Mouse (Mus musculus): ENCODE measurements around the gene Gm19426. TPM values are rescaled to one million over a fixed set of nuclear protein-coding genes. Genes with fewer than 3 reads are reported as not detected.

Gene Gm19426
- total RNA-seq (2015; ENCODE audit: low replicate concordance) (not detected in 2 replicates), total RNA-seq (2017; ENCODE audit: low replicate concordance) (not detected in 2 replicates)

DNA sequence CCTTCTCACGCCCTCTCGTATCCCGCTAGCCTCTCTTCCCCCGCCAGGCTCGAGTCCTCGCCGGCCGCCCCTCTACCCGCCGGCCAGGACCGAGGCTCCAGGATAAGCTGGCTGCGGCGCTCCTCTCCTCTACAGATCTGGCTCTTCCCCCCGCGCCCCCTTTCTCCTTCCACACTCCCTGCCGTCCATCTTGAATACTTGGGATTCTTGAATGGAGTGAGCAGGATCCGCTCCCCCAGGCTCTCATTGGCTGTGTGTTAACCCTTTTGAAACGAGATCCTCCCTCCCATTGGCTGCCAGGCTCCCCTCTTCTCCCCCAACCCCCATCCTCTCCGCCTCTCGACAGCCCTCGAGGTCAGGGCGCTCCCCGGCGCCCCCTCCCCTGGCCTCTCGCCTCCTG lies at the start of gene Gm19426:
Gene Gm19426, minus strand, starts transcription at position 95 of the 400 bp plus-strand sequence.
- ATAC-seq (replicated peaks; ENCODE audit: low FRiP score, poor library complexity, severe bottlenecking) = no peak

DNA sequence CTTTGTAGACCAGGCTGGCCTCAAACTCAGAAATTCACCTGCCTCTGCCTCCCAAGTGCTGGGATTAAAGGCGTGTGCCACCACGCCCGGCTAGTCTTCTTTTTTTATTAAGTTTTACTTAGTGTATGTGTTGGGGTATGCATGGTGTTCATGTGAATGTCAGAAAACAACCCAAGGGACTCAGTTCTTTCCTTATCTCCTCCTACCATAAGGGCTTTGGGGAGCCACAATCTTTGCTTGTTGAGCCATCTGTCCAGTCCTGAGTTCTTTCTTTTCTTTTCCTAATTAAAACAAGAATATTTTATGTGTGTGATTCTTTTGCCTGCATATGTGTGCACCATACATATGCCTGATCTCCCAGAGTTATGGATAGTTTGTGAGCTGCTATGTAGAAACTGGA lies 49.7 kb upstream of the Gm19426 start:
- ATAC-seq (replicated peaks; ENCODE audit: low FRiP score, poor library complexity, severe bottlenecking) = peak; percentile 89

DNA sequence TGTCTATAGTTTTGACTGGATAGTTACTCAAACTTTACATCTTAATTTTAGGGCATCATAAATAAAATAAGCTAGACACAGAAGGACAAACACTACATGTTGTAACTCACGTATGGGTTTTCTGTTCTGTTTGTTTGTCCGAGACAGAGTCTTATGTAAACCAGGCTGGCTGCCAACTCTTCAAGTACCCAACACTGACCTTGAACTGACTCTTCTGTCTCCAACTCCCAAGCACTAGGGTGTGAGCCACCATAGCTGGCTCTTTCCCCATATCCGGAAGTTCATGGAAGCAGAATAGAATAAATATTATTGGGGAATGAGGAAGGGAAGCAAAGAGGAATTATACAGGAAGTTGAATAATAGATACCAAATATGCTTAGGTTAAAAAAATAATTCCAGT lies 49.1 kb upstream of the Gm19426 start:
- ATAC-seq (replicated peaks; ENCODE audit: low FRiP score, poor library complexity, severe bottlenecking) = no peak

GRCm38 (mm10) chr2:84790418-84790817 lies 47.0 kb upstream of the Gm19426 start:
- ATAC-seq (replicated peaks; ENCODE audit: low FRiP score, poor library complexity, severe bottlenecking) = no peak

DNA sequence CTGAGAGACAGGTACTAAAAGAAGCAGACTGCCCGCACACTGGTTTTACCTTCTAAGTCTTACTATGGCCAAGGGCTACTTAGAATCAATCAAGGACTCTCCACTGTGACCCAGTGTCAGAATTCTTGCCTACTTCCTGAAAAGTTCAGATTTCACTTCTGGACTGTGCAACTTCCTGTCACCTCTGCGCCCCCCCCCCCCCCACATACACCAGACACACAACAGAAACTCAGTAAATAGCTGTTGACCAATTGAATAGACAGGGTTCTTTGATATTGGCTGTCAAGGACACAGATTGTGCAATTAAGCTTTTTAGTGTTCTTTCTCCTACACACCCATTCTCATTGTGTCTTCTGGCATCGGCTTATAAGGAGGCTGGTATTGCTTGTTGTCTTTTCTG lies 44.9 kb upstream of the Gm19426 start:
- no peak for ATAC-seq (replicated peaks; ENCODE audit: low FRiP score, poor library complexity, severe bottlenecking)

- 0 out of 2 replicates have a peak, but pooled peaks have one; percentile 30 for ATAC-seq (replicated peaks; ENCODE audit: low FRiP score, poor library complexity, severe bottlenecking)
Measured at GRCm38 (mm10) chr2:84783840-84784566, 40.5 kb upstream of the Gm19426 start.

DNA sequence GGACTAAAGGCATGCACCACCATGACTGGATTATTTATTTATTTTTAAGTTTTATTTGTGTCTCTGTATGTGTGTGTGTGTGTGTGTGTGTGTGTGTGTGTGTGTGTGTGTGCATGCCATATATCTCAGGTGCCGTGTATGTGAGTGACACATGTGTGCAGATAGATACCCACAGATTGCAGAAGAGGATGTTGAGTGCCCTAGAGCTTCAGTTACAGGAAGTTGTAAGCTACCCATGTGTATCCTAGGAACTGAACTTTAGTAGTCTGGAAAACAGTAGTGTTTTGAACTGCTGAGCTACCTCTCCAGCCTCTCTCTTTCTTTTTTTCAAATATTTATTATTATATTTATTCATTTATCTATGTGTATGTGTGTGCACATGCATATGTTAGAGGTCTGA lies 39.9 kb upstream of the Gm19426 start:
- ATAC-seq (replicated peaks; ENCODE audit: low FRiP score, poor library complexity, severe bottlenecking) = no peak

GRCm38 (mm10) chr2:84779210-84779609 lies 35.8 kb upstream of the Gm19426 start:
- peak; percentile 71; the same call in 1 of the 2 replicates for ATAC-seq (replicated peaks; ENCODE audit: low FRiP score, poor library complexity, severe bottlenecking)

DNA sequence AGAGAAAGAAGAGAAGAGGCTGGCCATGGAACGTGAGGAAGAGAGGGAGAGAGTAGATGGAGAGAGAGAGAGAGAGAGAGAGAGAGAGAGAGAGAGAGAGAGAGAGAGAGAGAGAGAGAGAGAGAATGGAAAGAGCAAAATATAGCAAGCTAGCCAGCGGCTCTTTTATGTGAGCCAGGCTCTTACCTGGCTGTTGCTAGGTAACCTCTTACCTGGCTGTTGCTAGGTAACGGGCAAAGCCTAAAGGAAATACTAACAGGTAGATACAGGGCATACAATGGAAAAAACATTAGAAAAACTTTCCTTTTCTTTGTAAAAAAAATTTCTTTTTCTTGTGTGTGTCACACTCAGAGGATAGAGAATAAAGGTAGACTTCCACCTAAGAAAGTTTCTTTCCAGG lies 34.3 kb upstream of the Gm19426 start:
- ATAC-seq (replicated peaks; ENCODE audit: low FRiP score, poor library complexity, severe bottlenecking) = no peak

GRCm38 (mm10) chr2:84775665-84776064 lies 32.2 kb upstream of the Gm19426 start:
- ATAC-seq (replicated peaks; ENCODE audit: low FRiP score, poor library complexity, severe bottlenecking) = no peak

DNA sequence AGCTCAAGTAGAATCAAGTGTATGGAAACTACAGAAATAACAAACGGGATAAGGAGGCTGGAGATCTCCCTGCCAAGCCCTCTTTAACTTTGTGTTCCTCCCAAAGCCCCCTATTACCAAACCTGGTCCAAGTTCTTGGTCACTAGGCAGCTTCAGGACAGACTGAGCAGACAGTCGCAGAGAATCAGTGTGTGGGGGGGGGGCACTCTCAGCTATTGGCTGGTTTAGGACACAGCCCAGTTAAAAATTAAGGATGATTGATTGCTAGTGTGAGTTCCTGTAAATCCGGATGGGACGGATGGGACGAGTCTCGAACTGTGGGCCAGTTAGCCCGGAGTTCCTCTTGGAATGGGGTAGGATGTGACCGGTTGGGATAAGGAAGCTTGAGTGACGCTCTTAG lies 31.8 kb upstream of the Gm19426 start, which contains the start of gene Serping1:
Gene Serping1, minus strand, starts transcription at position 204 of the 400 bp plus-strand sequence.
- ATAC-seq (replicated peaks; ENCODE audit: low FRiP score, poor library complexity, severe bottlenecking) = no peak

DNA sequence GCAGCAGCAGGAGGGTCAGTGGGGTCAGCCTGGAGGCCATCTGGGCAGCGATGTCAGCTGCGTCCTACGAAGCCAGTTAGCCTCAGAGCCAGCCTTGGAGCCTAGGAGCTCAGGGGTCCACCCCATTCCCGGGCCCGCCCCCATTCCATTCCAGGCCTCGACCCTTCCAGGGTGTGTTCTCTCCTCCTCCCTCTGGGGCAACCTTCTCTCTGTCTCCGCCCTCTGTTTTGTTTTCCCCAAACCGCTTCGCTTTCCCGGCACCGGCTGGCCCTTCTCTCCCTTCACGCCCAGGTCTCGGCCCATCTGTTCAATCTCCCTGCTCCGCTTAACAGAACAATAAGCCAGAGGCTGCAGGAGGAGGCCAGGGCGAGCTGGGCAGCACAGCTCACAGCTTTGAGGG lies 31.3 kb upstream of the Gm19426 start:
- ATAC-seq (replicated peaks; ENCODE audit: low FRiP score, poor library complexity, severe bottlenecking) = no peak

- no peak for ATAC-seq (replicated peaks; ENCODE audit: low FRiP score, poor library complexity, severe bottlenecking)
Measured at GRCm38 (mm10) chr2:84773195-84773594, 29.7 kb upstream of the Gm19426 start.

DNA sequence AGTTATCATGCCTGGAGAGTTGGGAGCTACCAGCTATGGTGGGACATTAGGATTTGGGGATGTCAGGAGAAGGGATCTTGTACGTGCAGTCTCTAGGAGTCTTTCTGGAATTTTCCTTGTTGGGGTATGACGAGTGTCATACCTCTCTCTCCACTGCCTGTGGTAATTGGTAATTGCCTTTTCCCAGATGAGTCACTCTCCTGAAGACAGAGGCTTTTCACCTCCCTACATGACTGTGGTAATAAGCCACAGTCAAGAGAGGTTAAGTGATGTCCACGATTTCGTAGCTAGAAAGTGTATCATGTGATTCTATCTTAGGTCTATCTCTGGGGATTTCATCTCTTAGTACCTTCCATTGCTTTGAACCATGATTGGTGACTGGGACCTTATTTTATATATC lies 29.0 kb upstream of the Gm19426 start:
- ATAC-seq (replicated peaks; ENCODE audit: low FRiP score, poor library complexity, severe bottlenecking) = no peak

- no peak for ATAC-seq (replicated peaks; ENCODE audit: low FRiP score, poor library complexity, severe bottlenecking)
Measured at GRCm38 (mm10) chr2:84770501-84770900, 27.0 kb upstream of the Gm19426 start.

GRCm38 (mm10) chr2:84762818-84763217 lies 19.4 kb upstream of the Gm19426 start:
- no peak for ATAC-seq (replicated peaks; ENCODE audit: low FRiP score, poor library complexity, severe bottlenecking)

GRCm38 (mm10) chr2:84762295-84762694 lies 18.8 kb upstream of the Gm19426 start:
- ATAC-seq (replicated peaks; ENCODE audit: low FRiP score, poor library complexity, severe bottlenecking) = no peak

DNA sequence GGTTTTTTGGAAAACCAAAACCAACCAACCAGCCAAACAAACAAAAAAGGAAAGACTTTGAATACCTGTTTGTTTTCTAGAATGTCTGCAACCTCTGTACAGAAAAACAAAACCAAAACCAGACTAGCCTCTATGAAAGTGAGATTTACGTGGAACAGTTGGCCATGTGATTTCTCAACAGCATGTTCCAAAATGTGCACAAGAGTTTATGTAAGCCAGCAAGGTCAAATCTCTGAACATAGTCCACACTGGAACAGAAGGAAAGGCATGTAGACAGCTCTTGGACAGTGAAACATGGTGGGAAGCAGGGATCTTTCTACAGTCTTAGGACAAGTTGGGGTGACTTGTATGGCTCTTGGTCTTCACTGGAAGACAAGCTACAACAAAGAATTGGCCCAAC lies 18.4 kb upstream of the Gm19426 start:
- ATAC-seq (replicated peaks; ENCODE audit: low FRiP score, poor library complexity, severe bottlenecking) = no peak

GRCm38 (mm10) chr2:84761309-84761708 lies 17.9 kb upstream of the Gm19426 start:
- ATAC-seq (replicated peaks; ENCODE audit: low FRiP score, poor library complexity, severe bottlenecking) = no peak

DNA sequence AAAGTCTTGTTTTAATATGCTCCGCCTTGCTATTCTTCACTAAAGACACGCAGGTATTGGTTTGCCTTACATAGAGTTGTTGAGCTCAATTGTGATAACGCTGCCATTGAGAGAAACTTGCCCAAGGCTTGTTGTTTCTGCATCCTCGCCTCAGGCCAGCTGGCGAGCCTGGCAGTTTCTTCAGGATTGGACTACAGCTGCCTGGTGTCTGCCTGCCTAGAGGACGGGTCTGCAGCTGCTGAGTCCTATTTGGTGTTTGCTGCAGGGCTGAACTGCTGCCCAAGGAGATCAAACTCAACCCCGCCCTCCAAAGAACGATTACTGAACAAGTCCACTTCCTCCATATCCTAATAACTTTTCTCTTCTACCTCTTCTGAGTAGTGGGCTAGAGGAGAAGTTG lies 17.3 kb upstream of the Gm19426 start:
- ATAC-seq (replicated peaks; ENCODE audit: low FRiP score, poor library complexity, severe bottlenecking) = no peak

- peak; percentile 87 for ATAC-seq (replicated peaks; ENCODE audit: low FRiP score, poor library complexity, severe bottlenecking)
Measured at GRCm38 (mm10) chr2:84758542-84759127, 15.2 kb upstream of the Gm19426 start.

Data from erythroid progenitor cell, adult 5-6 weeks (primary cell).